Mouse (Mus musculus) erythroblast, embryonic 14.5 days (primary cell): ENCODE measurements at regions not wholly inside any gene's neighbourhood (a gene's known extent, or its start where the extent isn't known, plus 50 kb on each side); places are given as distances from the start of the nearest gene placed in this dataset.

Experiments
- H3K27me3 ChIP-seq: 2 replicates; pipeline ENCODE4 v1.6.1; 2012; ENCODE audit warnings: inconsistent platforms; ENCODE audit not compliant: control insufficient read depth
- H3K36me3 ChIP-seq: 2 replicates; pipeline ENCODE4 v1.6.1; 2012; ENCODE audit warnings: mild to moderate bottlenecking, inconsistent platforms; ENCODE audit not compliant: control insufficient read depth
- H3K4me1 ChIP-seq: 2 replicates; pipeline ENCODE4 v1.6.1; 2012; ENCODE audit warnings: inconsistent platforms; ENCODE audit not compliant: control insufficient read depth
- H3K4me3 ChIP-seq: replicated peaks from 2 replicates; pipeline ENCODE3; 2012; ENCODE audit warnings: moderate library complexity, mild to moderate bottlenecking, inconsistent platforms
- H3K9me3 ChIP-seq: 2 replicates; pipeline ENCODE4 v1.6.1; 2012; ENCODE audit warnings: low read length, inconsistent platforms, mixed read lengths; ENCODE audit not compliant: control insufficient read depth
- GATA1 ChIP-seq: IDR thresholded peaks from 2 replicates; pipeline ENCODE4 v1.6.1; 2012; ENCODE audit warnings: low read length, inconsistent platforms, mixed read lengths
- TAL1 ChIP-seq: IDR thresholded peaks from 3 replicates; pipeline ENCODE4 v1.6.1; 2012; ENCODE audit warnings: low read length, inconsistent platforms, mixed read lengths

DNA sequence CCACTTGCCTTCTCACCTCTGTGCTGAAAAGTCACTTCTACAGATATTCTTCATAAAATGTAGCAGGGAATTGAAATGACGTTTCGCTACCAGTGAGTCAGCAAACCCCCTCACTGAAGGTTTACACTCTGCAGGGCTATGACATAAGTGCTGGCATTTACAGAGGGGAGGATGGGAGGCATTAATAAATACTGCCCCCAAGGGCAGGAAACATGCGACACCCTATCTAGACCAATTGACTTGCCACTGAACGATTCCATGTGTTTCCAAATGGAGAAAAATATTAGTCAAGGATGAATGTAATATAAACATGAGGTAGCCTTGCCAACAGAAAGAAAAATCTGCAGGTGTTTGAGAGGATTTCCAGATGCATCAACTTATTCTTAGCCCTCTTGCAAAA, 465.5 kb downstream of the Ipo11 start:
- Histone ChIP-seq H3K36me3 (no peaks in the 10 kb centered on the region), H3K27me3 (no peaks in the 10 kb centered on the region), H3K4me3 (no peak overlapping the region), H3K4me1 (no peaks in the 10 kb centered on the region), H3K9me3 (peaks cover 5% of the 10 kb centered on the region)
- TF ChIP-seq GATA1 (no peak), TAL1 (no peak)

DNA sequence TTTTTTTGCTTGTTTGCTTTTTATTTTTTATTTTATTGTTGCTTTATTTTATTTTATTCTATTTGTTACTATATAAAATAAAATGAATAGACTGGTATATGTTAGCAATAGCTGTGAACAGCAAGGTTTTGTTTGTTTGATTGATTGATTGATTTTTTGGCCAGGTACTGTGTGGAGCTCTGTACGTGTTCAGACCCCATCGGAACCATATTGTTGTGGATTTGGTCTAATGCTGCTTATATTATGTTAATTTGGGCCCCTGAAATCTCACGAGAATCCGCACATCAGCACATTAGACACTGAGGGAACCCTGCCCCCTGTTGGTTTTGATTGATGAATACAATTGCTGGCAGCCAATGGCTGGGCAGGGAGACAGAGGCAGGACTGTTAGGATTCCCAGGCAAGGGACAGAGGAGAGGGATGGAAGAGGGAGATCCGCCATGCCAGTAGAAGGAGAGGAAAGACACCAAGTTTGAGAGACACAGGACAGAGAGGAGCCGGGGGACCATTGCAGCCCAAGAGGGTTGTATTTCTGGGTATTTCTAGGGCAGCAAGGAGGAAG, 482.3 kb downstream of the Ipo11 start:
- Histone ChIP-seq H3K27me3 (no peaks in the 10 kb centered on the region), H3K9me3 (0 out of 2 replicates have a peak, but pooled peaks cover 2% of the 10 kb centered on the region), H3K4me1 (no peaks in the 10 kb centered on the region), H3K36me3 (no peaks in the 10 kb centered on the region), H3K4me3 (no peak overlapping the region)
- no peak for TF ChIP-seq GATA1
- TF ChIP-seq TAL1 = no peak

GRCm38 (mm10) chr13:106432165-106432564, 504.6 kb downstream of the Ipo11 start:
- Histone ChIP-seq H3K36me3 (no peaks in the 10 kb centered on the region), H3K9me3 (peaks cover 2% of the 10 kb centered on the region; the same call in 1 of the 2 replicates), H3K4me1 (no peaks in the 10 kb centered on the region), H3K27me3 (no peaks in the 10 kb centered on the region), H3K4me3 (no peak overlapping the region)
- TF ChIP-seq TAL1 (no peak), GATA1 (no peak)

DNA sequence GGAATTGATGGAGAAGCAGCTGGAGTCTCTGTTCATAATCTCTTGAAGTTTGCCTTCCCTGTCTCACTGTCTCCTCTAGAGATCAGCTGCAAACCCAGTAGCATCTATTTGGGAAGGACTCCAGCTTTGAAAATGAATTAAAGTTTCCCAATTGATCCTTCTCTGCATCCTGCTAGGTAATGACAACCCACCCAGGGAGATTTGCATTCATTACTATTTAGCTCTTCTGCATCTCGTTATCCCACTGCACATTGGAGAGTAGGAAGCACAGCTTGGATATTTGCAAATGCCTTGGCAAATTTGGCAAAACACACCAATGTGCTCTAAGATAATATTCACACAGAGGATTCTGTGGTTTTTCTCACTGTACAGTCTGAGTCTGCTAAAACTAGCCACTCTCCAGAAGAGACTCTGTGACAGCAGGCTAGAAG, 530.1 kb downstream of the Ipo11 start:
- H3K36me3 ChIP-seq = no peaks in the 10 kb centered on the region
- H3K4me3 ChIP-seq = no peak overlapping the region
- TF ChIP-seq GATA1 = no peak
- no peak for TF ChIP-seq TAL1
- no peaks in the 10 kb centered on the region for H3K4me1 ChIP-seq
- no peaks in the 10 kb centered on the region for H3K9me3 ChIP-seq
- no peaks in the 10 kb centered on the region for H3K27me3 ChIP-seq

DNA sequence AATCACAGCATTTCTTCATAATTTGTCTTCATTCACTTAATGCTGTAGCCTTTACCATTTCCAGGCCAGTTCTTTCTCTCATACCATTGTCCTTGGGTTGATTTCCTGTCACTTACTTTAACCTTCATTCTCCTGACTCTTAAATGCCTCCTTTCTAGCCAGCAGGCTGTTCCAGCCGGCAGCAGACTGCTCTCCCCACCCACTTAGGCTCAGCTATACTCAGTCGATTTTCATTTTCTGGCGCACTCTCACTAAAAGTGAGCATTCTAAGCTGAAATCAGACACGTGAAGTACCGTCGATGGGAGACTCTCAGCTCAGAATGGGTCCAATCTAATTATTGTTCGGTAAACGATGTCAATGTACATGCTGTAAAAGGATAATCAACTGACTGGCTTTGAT, 544.1 kb downstream of the Ipo11 start:
- Histone ChIP-seq H3K27me3 (no peaks in the 10 kb centered on the region), H3K9me3 (no peaks in the 10 kb centered on the region), H3K36me3 (no peaks in the 10 kb centered on the region), H3K4me1 (no peaks in the 10 kb centered on the region), H3K4me3 (no peak overlapping the region)
- no peak for TF ChIP-seq GATA1
- no peak for TF ChIP-seq TAL1

DNA sequence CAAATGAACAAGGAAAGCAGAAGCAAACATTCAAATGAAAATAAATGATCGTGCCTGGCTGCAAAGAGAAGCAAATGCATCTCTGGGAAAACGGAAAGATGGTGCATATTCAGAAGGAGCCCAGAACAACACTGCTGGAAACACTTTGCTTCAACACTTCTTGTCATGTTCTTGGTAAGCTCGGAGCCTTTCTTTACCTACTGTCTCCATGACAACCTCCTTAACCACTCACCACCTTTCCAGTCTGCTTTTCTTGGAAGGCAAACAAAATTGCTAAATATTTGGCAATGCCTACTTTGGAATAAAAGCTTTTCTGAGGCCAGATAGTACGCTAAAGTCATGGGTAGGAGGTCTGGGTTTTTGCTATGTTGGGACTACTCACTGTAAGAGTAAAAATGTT, 548.1 kb downstream of the Ipo11 start:
- TF ChIP-seq GATA1 (no peak), TAL1 (no peak)
- H3K4me1 ChIP-seq = no peaks in the 10 kb centered on the region
- no peaks in the 10 kb centered on the region for H3K9me3 ChIP-seq
- H3K36me3 ChIP-seq = no peaks in the 10 kb centered on the region
- H3K27me3 ChIP-seq = no peaks in the 10 kb centered on the region
- no peak overlapping the region for H3K4me3 ChIP-seq

DNA sequence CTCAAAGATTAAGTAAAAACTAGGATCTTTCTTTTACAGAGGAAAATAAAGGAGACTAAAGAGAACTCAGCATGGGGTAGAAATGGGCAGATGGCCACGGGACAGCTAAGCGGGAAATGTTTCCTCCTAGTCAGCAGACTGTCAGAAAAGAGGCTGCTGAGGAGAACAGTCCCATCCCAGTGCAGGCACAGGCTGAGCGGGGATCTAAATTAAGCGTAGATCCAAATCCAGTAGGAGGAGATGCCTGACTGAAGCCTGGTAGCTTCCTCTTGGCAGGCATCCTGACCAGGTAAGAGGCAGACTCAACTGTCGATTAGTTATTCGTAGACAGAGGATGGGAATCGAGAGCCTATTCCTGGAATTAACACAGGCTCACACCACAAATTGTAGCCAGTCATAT, 569.2 kb downstream of the Ipo11 start:
- no peak for TF ChIP-seq TAL1
- TF ChIP-seq GATA1 = no peak
- H3K36me3 ChIP-seq = no peaks in the 10 kb centered on the region
- no peak overlapping the region for H3K4me3 ChIP-seq
- H3K4me1 ChIP-seq = no peaks in the 10 kb centered on the region
- H3K27me3 ChIP-seq = no peaks in the 10 kb centered on the region
- peaks cover 5% of the 10 kb centered on the region; the same call in 1 of the 2 replicates for H3K9me3 ChIP-seq

DNA sequence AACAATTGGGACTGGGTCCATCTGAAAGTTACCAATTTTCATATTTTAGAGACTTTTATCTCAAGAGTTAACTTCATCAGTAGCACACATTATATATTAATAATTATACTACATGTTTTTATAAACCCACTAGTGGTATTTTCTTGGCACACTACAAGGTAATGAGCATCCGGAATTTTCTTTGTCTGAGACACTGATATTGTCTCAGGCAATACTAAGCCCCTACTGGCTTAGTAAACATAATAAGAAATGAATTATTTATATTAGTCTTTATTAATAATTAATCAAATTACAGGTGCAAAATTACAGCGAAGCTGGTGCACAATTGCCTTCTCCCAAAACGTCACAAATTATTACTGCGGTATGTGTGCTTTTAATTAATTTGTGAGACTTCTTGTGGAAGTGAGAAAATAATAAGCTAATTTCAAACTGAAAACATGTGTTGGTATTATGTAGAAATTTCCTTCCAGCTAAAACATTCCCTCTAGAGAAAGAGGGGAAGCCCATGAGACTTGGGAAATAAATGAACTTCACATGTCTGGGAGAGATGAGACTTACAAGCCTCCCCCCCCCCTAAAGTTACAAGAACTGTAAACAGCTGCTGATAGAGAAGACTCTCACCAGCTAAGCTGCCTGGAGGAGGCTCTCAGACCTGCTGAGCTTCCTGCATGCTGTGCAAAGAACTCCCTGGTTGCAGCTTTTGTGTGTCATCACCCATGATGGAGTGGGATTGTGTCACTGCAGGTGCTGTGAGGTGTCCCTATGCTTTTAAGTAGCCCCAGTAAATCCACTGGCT, 583.9 kb downstream of the Ipo11 start:
- H3K4me3 ChIP-seq = no peak overlapping the region
- no peaks in the 10 kb centered on the region; the same call in 1 of the 2 replicates for H3K9me3 ChIP-seq
- H3K27me3 ChIP-seq = no peaks in the 10 kb centered on the region
- no peaks in the 10 kb centered on the region for H3K36me3 ChIP-seq
- no peaks in the 10 kb centered on the region for H3K4me1 ChIP-seq
- no peak for TF ChIP-seq GATA1
- TF ChIP-seq TAL1 = no peak

GRCm38 (mm10) chr13:106332025-106332424, 604.7 kb downstream of the Ipo11 start:
- Histone ChIP-seq H3K9me3 (peaks cover 4% of the 10 kb centered on the region), H3K4me1 (no peaks in the 10 kb centered on the region), H3K36me3 (no peaks in the 10 kb centered on the region), H3K4me3 (no peak overlapping the region), H3K27me3 (no peaks in the 10 kb centered on the region)
- TF ChIP-seq GATA1 (no peak), TAL1 (no peak)
